Mouse (Mus musculus) thymus, adult 2 months (tissue): Measurements from ENCODE around the gene Cnot10.

Source experiments
- CTCF ChIP-seq: fragments of 200-500 bp; IDR thresholded peaks from 2 replicates; pipeline ENCODE4 v1.5.1; 2012; ENCODE audit warnings: mild to moderate bottlenecking, control low read depth, low read length, moderate library complexity, borderline replicate concordance; ENCODE audit not compliant: control insufficient read depth, poor library complexity, insufficient read depth; ENCODE audit errors: extremely low read depth
- POLR2A ChIP-seq: fragments of 200-500 bp; IDR thresholded peaks from 2 replicates; pipeline ENCODE4 v1.6.1; 2012; ENCODE audit warnings: mild to moderate bottlenecking, low read length, control low read depth, moderate library complexity; ENCODE audit not compliant: control insufficient read depth, poor library complexity, insufficient read depth; ENCODE audit errors: extremely low read depth

DNA sequence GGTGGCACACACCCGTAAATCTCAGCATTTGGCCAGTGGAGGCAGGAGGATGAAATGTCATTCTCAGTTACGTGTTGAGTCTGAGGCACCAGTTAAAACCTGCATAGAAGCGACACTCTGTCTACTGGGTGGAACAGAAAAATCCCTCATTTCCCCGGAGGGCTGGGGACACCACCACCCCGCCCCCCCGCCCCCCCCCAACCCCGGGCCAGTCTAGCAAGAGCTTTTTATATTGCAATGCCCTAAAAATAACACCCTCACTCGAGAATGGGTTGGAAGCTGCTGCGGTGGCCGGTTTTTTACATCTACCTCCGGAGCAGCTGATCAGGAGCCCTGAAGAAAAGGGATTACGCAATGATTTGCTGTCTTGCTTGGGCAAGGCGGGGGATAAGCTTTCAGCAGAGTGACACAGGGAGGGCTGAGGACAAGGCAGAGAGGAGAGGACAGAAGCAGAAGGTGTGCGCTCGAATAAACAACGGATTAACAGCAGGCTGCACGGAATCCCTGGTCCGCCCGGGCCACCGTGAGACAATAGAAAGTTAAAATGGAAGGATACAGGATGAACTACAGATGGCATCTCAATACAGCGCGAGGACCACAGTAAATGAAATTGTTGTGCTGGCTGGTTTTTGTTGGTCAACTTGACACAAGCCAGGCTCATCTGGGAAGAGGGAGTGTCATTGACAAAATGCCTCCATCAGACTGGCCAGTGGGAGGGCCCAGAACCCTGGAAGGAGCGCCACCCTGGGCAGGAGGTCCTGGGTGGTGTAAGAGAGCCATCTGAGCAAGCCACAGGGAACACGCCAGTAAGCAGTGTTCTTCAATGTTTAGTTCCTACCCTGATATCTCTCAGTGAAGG lies 32.9 kb upstream of the Cnot10 start:
- TF ChIP-seq CTCF (no peak), POLR2A (no peak)
